Mouse (Mus musculus): ENCODE data around the gene Hist1h4b.

Gene Hist1h4b

DNA sequence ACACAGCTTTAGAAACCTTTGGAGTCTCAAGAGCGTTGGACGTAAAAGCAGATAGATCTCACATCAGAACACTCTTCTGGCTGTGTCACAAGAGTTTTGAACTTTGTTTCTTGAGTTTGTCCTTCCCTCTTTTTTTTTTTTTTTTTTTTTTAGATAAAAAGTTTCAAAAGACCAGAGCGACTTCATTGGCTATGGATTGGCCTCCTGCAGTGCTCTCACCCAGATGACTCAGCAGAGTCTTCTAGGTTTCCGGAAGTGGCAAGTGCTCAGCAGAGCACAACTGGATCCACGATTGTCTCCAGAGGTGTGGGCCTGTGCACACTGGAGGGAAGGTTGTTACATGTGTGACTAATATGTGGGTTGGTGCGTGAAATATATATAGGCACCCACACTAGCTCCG, 21.5 kb downstream of the Hist1h4b start:
- intact Hi-C loops (cut with DNase I): no loop called here

DNA sequence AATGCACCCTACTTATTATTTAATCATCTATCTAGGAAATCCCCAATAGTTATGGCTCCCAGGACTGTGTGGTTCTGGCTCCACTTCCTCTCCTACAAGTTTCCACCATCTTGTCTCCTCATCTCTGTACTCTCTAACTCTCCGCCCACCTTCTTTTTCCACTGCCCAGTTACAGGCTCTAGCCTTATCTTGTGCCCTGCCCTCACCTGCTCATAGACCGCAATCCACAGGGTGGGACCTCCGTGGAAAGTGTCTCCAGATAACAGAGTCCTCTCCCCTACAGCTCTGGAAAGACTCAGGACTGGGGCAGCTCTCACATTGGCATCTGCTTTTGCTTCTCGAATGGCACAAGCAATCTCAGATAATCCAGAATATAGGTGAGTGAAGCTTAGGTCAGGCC, 22.2 kb downstream of the Hist1h4b start:
- intact Hi-C loops (cut with DNase I): no loop called here

DNA sequence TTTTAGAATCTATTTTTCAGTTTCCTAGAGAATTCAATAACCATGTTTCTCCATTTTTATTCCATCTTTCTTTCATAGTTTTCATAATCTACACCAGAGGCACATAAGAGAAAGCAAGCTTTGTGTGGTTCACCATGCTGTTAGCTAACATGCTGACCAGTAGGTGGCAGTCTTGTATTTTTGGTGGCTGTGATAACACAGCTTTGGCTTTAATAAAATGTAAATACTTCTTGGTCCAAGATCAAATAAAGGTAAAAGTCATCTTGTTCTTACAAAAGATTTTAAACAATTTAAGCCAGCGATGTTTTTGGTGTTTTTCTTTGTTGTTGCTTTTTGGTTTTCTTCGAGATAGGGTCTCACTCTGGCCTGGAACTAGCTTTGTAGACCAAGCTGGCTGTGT, 35.7 kb downstream of the Hist1h4b start:
- intact Hi-C loops (cut with DNase I): loop anchor here (10.0 kb wide), 1 partner anchor 502 kb away; no protein-coding TSS in a partner anchor

DNA sequence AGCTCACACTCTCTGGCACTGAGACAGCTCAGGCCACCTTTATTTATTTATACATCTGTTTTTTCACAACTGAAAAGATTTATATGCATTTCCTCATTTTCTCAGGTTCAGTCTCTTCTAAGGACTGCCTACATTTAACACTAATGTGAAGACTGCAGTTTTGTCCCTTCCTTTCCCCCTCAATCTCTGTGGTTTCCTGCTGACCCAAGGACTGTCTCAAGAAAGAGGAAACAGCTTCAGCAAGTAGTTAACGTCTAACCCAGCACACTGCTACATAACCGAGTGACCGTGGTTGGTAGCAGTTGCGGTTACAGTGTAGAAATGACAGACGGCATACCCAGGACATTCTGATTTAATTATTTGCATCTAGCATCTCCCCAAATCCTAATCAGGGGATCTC, 42.6 kb downstream of the Hist1h4b start:
- intact Hi-C loops (cut with DNase I): loop anchor here (10.0 kb wide), 1 partner anchor 495 kb away; no protein-coding TSS in a partner anchor

DNA sequence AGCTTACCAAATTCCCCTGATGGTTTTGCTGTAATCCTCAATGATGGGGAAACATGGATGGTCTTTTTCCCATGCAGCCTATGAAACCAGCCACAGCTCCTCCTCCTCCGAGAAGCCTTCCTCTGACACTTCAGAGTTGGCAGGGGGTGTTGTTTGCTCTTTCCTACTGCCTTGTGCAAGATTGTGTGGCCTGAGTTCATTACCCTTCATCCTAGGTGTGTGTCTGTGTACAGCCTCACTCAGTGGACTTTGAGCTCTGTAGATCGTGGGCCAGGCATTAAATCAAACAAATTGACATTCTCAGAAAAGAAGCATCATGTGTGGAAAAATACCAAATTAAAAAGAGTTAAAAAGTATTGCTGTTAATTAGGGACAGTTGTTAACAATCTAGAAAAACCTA, 47.7 kb downstream of the Hist1h4b start:
- intact Hi-C loops (cut with DNase I): no loop called here

DNA sequence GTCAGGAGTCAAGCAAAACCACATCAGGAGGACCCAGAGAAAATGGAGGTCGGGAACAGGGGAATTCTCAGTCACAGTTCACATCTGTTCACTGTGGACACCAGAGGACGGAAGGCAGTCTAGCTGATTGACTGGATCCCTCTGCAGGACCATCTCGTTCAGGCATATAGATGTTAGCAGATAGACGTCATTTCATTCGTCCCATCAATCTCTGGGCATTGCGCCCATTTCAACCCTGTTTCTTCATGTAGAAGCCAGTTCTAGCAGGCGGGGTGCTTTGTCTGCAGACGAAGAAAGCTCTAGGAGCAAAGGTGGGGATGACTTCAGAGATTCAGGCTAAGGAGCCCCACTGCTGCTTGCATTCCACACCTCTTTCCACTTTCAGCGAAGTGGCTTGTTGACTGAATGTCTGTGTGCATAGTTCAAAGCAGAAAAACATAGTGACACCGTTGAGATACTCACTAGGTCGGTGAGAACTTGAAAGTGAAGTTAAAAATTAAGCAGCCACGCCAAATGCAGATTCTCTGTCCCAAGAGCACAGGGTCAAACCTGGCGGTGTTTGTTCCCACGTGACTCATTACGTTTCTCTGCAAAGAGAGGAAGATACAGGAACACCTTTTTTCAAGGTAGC, 49.7 kb downstream of the Hist1h4b start, which contains the start of gene Slc17a2:
TSS of gene Slc17a2 (plus strand) at position 572 of the 631 bp plus-strand sequence.
- intact Hi-C loops (cut with DNase I): no loop called here

Small RNAs within 50 kb of the gene (microRNA-seq; reads per million reads assigned to microRNA genes)
- gene Gm44314 (0 reads per million in 2 experiments), gene Gm44484 (0 reads per million in 2 experiments)

All from adrenal gland (tissue).